Comparison of ENCODE assay signal across 20 mouse cellular contexts in the genomic region with DNA sequence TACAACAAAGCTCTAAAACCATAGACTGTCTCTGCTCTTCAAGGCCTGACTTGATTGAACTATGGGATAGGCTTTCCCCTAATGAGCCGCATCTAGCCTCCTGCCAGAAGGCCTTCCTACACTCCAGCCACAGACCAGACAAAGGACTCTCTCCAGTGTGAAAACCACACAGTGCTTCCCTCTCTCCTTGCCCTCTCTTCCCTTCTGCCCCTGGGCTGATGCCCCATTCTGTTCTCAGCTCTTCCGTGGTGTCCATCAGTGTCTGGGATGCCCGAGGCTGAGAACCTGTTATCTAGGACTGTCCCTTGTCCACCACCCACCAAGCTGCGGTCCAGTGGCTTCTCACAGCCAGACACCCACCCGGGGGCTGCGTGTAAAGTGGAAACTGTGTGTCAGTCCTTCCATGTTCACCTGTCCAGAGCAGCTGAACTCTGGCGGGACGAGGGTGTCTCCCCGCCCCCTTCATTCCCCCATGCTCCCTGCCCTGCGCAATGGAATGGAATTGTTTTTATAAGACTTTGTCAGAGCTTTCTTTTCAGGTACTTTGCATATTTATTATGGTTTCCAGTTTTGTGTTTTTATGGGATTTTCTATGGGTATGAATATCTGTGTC.
"Had no signal": no experiment of that assay in that cellular context is flagged by ENCODE, and none has a peak within 500 bp of the region (broad histone marks: within the 10 kb centered on the region; RNA-seq: fewer than 3 reads in every experiment).

No protein-coding gene starts in this region.

- H3K27me3 ChIP-seq: liver, embryonic 12.5 days; liver, embryonic 15.5 days; lung, embryonic 15.5 days; midbrain, embryonic 12.5 days; neural tube, embryonic 12.5 days; neural tube, embryonic 15.5 days had no signal

- H3K27ac ChIP-seq: limb, embryonic 13.5 days; liver, embryonic 12.5 days; liver, embryonic 15.5 days; lung, embryonic 15.5 days; midbrain, embryonic 12.5 days; neural tube, embryonic 12.5 days; neural tube, embryonic 15.5 days had no signal

- H3K9me3 ChIP-seq: limb, embryonic 13.5 days; lung, embryonic 15.5 days; midbrain, embryonic 12.5 days; neural tube, embryonic 12.5 days; neural tube, embryonic 15.5 days had no signal

- H3K9ac ChIP-seq: limb, embryonic 13.5 days; liver, embryonic 12.5 days; liver, embryonic 15.5 days; lung, embryonic 15.5 days; midbrain, embryonic 12.5 days; neural tube, embryonic 12.5 days; neural tube, embryonic 15.5 days had no signal

- H3K36me3 ChIP-seq: limb, embryonic 13.5 days; liver, embryonic 12.5 days; liver, embryonic 15.5 days; lung, embryonic 15.5 days; midbrain, embryonic 12.5 days; neural tube, embryonic 12.5 days; neural tube, embryonic 15.5 days had no signal

- H3K4me3 ChIP-seq: limb, embryonic 13.5 days; liver, embryonic 12.5 days; liver, embryonic 15.5 days; lung, embryonic 15.5 days; midbrain, embryonic 12.5 days; neural tube, embryonic 12.5 days; neural tube, embryonic 15.5 days had no signal

- ATAC-seq: intestine, postnatal 0 days; liver, embryonic 12.5 days had no signal

- DNase-seq: kidney, adult 2 months; kidney, postnatal 10 days; kidney, postnatal 4 days; liver; lung, adult 18-20 months; lung, postnatal 14 days; lung, postnatal 4 days; right cerebral cortex, adult 18-20 months; right cerebral cortex, postnatal 14 days; right cerebral cortex, postnatal 4 days; thymus, adult 18-20 months; thymus, postnatal 36 days had no signal

- H3K4me1 ChIP-seq: liver, embryonic 12.5 days; liver, embryonic 15.5 days; lung, embryonic 15.5 days; midbrain, embryonic 12.5 days; neural tube, embryonic 12.5 days; neural tube, embryonic 15.5 days had no signal

- H3K4me2 ChIP-seq: limb, embryonic 13.5 days; liver, embryonic 12.5 days; liver, embryonic 15.5 days; lung, embryonic 15.5 days; midbrain, embryonic 12.5 days; neural tube, embryonic 12.5 days; neural tube, embryonic 15.5 days had no signal
